Mouse (Mus musculus): Measurements from ENCODE around the gene Wnk1.

The Wnk1 gene

DNA sequence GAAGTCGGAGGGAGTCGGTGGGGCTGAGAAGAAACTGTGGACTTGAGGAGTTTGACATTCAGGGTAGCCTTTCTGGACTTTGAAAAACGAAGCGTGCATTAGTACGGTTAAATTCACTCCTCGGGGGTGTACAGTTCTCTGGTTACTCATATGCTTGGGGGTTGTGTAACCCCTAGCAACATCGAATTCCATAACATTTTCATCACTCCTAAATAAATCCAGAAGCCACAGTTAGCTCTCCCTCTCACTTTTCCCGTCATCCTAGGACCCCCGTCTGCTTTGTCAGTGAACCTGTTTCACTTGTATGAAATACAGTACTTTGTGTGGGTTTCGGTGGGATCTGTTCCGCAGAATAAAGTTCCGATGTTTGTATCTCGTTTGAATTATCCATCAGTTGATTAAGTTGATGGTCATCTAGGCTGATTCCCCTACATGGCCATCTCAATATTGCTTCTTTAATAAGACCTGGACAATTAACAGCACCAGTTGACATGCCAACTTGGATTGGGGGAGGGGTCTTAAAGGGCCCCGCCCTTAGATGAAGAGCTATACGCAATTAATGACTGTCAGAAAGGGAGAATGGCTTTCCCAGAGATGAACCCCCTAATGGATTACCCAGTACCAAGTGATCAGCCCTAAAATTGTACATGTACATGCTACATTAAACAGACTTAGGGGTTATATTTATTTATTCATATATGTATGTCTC, 135.2 kb downstream of the Wnk1 start:
- DNase-seq (ENCODE audit: low spot score): peak; percentile 52

DNA sequence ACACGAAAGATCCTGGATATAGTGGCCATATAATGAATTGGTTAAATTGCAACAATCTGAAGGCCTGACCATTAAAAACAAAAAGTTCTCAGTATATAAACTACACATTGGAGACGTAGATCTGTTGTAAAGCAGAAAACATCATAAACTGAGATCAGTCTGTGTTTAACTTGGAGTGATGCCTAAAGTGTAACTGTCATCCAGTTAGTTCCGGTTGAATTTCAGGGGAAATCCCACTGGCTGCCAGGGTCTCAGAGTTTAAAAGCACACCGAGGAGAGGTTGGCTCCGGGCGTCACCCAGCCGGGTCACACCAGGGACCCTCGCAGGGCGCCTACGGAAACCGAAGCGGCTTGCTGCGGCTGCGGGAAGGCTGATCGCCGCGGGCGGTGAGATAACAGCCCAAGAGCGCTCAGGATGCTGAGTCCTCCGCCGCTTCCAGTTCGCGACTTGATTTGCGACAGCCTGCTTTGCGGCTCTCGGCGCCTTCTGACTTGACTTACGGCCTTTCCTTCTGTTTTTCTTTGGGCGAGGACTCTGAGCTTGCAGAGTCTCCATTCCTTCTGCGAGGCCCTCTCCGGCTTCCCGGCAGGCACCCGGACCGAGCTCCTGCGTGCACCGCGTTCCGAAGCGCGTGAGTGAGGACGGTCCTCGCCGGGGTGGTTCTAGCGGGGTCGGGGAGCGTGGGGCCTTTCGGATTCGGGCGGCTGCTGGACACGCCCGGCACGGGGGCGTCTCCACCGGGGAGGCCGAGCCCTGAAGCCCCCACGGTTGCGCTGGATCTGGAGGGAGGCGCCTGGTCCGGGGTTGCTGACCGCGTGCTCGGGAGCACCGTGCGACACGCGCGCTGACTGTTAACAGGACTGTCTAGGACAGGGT, 136.0 kb downstream of the Wnk1 start, which contains the start of gene Rad52:
TSS of gene Rad52 (plus strand) at position 495 of the 877 bp plus-strand sequence.
- DNase-seq (ENCODE audit: low spot score): peak; percentile 93

DNA sequence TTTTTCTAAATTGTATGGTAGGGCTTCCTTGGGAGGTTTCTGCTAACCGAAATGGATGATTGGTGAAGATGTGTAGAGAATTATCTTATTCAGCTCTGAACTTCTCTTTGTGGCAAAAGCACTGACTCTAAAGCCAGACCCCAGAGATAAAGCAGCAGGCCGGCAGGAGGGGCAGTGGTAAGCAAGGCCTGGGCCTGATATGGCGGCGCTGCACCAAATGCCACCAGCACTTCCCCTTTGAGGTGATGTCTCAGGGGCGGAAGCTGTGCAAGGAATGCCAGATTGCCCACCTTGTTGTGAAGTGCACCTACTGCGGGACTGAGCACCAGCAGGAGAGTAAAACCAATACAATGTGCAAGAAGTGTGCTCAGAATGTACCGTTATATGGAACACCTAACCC, 145.8 kb downstream of the Wnk1 start:
- DNase-seq (ENCODE audit: low spot score): no peak

DNA sequence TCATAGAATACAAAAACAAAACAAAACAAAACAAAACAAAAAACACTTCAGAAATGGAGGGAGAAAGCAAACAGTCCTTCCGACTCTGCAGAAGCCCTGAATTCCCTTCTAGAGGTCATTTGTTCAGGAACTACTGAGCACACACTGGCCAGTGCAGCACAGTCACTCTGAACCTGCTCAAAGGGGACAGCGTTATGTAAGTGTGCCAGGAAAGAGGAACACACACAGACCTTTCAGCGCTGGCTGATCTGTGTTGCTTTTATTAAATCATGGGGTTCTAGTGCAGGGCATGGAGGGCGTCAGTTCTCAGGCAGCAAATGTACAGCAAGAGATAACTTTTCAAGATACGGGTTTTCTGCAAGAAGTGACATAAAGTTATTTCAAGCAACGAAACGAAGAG, 155.3 kb downstream of the Wnk1 start:
- no peak for DNase-seq (ENCODE audit: low spot score)
